Mouse (Mus musculus): ENCODE data around the gene Sppl3. TPM values are rescaled to one million over a fixed set of nuclear protein-coding genes. Genes with fewer than 3 reads are reported as not detected.
A peak's percentile ranks its signal among the peaks of the same experiment; 100 is the strongest.

Sppl3 gene
- polyA plus RNA-seq, 1 experiment = 69.2 TPM

DNA sequence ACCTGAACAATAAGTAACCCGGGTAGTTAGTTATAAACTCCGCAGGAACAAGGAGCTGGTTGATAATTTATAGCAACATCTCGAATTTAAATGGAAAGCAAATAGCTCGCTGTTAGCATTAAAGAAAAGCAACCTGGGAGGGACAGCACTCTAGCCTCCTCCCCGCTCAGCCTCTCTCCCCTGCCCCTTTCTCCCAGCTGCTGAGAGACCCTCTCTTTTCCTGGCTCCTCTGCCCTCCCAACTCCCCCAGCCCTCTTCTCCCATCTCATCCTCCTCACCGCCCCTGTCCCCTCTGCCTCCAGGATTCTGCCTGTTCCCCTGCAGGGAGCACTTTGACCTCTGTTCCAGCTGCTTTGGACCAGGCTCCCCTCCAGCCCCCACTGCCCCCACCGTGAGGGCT lies 42.3 kb upstream of the Sppl3 start:
- no peaks in the 10 kb centered on the region for H3K27me3 ChIP-seq (ENCODE audit: control insufficient read depth, insufficient read depth, low read length, poor library complexity, severe bottlenecking)
- no peak overlapping the region for H3K27ac ChIP-seq (ENCODE audit: insufficient read depth, low read length)
- no peak overlapping the region for H3K9ac ChIP-seq (ENCODE audit: low read depth, poor library complexity, severe bottlenecking)
- H3K9me3 ChIP-seq (replicated peaks; ENCODE audit: control insufficient read depth, insufficient read depth, low read length, poor library complexity, severe bottlenecking) = no peaks in the 10 kb centered on the region
- no peaks in the 10 kb centered on the region for H3K36me3 ChIP-seq (ENCODE audit: control insufficient read depth, insufficient read depth, low read length, poor library complexity, severe bottlenecking)
- no peak overlapping the region for H3K4me3 ChIP-seq (ENCODE audit: low read depth, low read length)
- TF ChIP-seq POLR2A (IDR thresholded peaks at IDR 0.05; ENCODE audit: insufficient read depth, low read length) = no peak
- TF ChIP-seq CTCF (IDR thresholded peaks at IDR 0.05; ENCODE audit: low read depth, low read length) = no peak
- no peak for TF ChIP-seq EP300 (IDR thresholded peaks at IDR 0.05; ENCODE audit: insufficient read depth, low read depth, low read length)
- peaks cover 3% of the 10 kb centered on the region for H3K4me1 ChIP-seq (ENCODE audit: control insufficient read depth, insufficient read depth, low read length)

DNA sequence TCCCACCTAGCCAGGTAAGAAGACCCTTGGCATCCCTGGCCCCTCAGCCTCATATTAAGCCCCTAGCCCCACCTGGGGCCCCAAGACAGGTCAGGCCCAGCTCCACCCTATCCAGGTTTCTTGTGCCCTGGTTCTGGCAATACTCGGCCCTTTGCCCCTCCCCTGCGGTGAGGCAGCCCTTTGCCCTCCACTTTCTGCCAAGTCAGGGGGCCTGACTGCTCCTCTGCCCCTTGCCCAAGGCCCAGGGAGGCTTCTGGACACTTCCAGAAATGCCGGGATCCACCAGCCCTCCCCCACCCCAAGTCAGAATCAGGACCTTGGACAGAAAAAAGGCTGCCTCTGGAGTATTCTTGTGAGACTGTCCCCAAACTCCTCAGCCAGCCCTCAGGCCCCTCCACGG lies 41.9 kb upstream of the Sppl3 start:
- no peaks in the 10 kb centered on the region for H3K9me3 ChIP-seq (replicated peaks; ENCODE audit: control insufficient read depth, insufficient read depth, low read length, poor library complexity, severe bottlenecking)
- H3K27ac ChIP-seq (ENCODE audit: insufficient read depth, low read length) = no peak overlapping the region
- no peak overlapping the region for H3K9ac ChIP-seq (ENCODE audit: low read depth, poor library complexity, severe bottlenecking)
- no peak overlapping the region for H3K4me3 ChIP-seq (ENCODE audit: low read depth, low read length)
- TF ChIP-seq CTCF (IDR thresholded peaks at IDR 0.05; ENCODE audit: low read depth, low read length) (no peak), POLR2A (IDR thresholded peaks at IDR 0.05; ENCODE audit: insufficient read depth, low read length) (no peak), EP300 (IDR thresholded peaks at IDR 0.05; ENCODE audit: insufficient read depth, low read depth, low read length) (no peak)
- H3K36me3 ChIP-seq (ENCODE audit: control insufficient read depth, insufficient read depth, low read length, poor library complexity, severe bottlenecking) = no peaks in the 10 kb centered on the region
- no peaks in the 10 kb centered on the region for H3K27me3 ChIP-seq (ENCODE audit: control insufficient read depth, insufficient read depth, low read length, poor library complexity, severe bottlenecking)
- peaks cover 3% of the 10 kb centered on the region for H3K4me1 ChIP-seq (ENCODE audit: control insufficient read depth, insufficient read depth, low read length)

DNA sequence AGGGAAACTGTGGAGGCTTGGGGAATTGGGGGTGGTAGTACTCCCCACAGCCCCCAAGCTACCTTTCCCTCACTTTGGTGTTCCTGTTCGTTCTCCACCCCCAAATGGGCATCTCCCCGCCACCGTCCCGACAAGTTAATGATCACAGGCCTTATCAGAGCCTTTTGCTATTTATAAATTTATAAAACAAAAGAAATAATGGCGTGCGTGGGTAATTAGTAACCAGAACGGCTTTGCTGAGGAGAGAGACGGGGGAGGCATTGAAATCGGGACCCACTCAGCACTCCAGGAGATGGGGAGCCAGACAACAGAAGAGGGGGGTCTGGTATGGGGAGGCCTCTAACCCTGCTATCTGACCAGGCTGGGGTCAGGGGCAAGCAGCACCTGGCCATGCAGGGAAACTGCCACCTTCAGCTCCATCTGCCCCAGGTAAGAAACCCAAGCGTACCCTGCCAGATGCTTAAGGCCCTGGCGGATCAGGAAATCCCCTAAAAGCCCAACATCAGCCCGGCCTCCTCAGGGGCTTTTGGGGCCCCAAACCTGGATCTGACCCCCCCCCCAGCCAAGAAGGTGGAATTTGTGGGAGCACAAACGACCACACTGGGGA lies 41.2 kb upstream of the Sppl3 start:
- H3K4me3 ChIP-seq (ENCODE audit: low read depth, low read length) = no peak overlapping the region
- no peak for TF ChIP-seq CTCF (IDR thresholded peaks at IDR 0.05; ENCODE audit: low read depth, low read length)
- TF ChIP-seq POLR2A (IDR thresholded peaks at IDR 0.05; ENCODE audit: insufficient read depth, low read length) = no peak
- no peak for TF ChIP-seq EP300 (IDR thresholded peaks at IDR 0.05; ENCODE audit: insufficient read depth, low read depth, low read length)
- no peak overlapping the region for H3K9ac ChIP-seq (ENCODE audit: low read depth, poor library complexity, severe bottlenecking)

DNA sequence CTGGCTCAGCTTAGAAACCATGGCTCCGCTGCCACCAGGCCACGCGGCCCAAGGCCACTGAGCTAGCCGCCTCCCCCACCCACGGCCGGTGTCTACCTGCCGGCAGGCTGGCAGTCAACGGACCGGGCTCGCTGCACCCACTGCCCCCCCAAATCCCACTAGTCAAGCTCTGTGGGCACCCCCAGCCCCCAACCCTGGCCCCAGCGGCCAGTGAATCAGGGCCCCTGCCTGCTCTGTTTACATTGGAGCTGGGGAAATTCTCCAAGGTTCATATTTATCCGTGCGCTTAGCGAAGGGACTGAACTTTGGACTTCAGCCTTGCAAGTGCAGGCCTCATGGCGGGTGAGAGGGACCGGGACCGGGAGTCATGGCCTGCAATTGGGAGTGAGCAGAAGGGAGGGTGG lies 40.1 kb upstream of the Sppl3 start, which contains the start of gene Hnf1a:
Gene Hnf1a, minus strand, starts transcription at position 271 of the 404 bp plus-strand sequence.
- Histone ChIP-seq H3K27ac (ENCODE audit: insufficient read depth, low read length) (no peak within 1 kb of the TSS), H3K27me3 (ENCODE audit: control insufficient read depth, insufficient read depth, low read length, poor library complexity, severe bottlenecking) (no peaks in the 10 kb centered on the region), H3K4me3 (ENCODE audit: low read depth, low read length) (peak within 1 kb of the TSS; percentile 44), H3K9ac (ENCODE audit: low read depth, poor library complexity, severe bottlenecking) (peak within 1 kb of the TSS; percentile 71), H3K9me3 (replicated peaks; ENCODE audit: control insufficient read depth, insufficient read depth, low read length, poor library complexity, severe bottlenecking) (no peaks in the 10 kb centered on the region), H3K36me3 (ENCODE audit: control insufficient read depth, insufficient read depth, low read length, poor library complexity, severe bottlenecking) (no peaks in the 10 kb centered on the region), H3K4me1 (ENCODE audit: control insufficient read depth, insufficient read depth, low read length) (peaks cover 3% of the 10 kb centered on the region)
- no peak for TF ChIP-seq EP300 (IDR thresholded peaks at IDR 0.05; ENCODE audit: insufficient read depth, low read depth, low read length)

More for the DNA sequence above, 41.2 kb upstream of the Sppl3 start:
- no peaks in the 10 kb centered on the region for H3K9me3 ChIP-seq (replicated peaks; ENCODE audit: control insufficient read depth, insufficient read depth, low read length, poor library complexity, severe bottlenecking)
- no peaks in the 10 kb centered on the region for H3K36me3 ChIP-seq (ENCODE audit: control insufficient read depth, insufficient read depth, low read length, poor library complexity, severe bottlenecking)
- H3K27ac ChIP-seq (ENCODE audit: insufficient read depth, low read length) = no peak overlapping the region
- H3K4me1 ChIP-seq (ENCODE audit: control insufficient read depth, insufficient read depth, low read length) = peaks cover 3% of the 10 kb centered on the region
- no peaks in the 10 kb centered on the region for H3K27me3 ChIP-seq (ENCODE audit: control insufficient read depth, insufficient read depth, low read length, poor library complexity, severe bottlenecking)

DNA sequence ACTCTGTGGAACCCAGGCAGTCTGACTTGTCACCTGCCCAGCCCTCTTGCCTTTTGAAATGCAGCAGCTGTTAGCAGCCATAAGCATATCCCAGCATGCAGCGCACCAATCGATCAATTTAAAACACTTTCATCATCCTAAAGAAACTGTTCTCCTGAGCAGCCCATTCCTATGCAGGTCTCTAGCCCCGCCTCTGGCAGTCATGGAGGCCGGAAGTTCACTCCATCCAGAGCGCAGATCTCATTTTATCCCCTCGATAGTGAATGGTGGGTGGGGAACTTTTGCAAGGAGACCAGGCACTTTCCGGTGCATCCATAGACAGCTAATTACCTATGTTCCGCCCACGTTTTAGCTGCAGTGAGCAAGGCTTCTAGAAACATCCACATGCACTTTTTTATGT lies 38.7 kb upstream of the Sppl3 start:
- H3K36me3 ChIP-seq (ENCODE audit: control insufficient read depth, insufficient read depth, low read length, poor library complexity, severe bottlenecking) = no peaks in the 10 kb centered on the region
- peak overlapping the region; percentile 40 for H3K4me3 ChIP-seq (ENCODE audit: low read depth, low read length)
- H3K9me3 ChIP-seq (replicated peaks; ENCODE audit: control insufficient read depth, insufficient read depth, low read length, poor library complexity, severe bottlenecking) = no peaks in the 10 kb centered on the region
- TF ChIP-seq POLR2A (IDR thresholded peaks at IDR 0.05; ENCODE audit: insufficient read depth, low read length) = no peak
- no peak for TF ChIP-seq EP300 (IDR thresholded peaks at IDR 0.05; ENCODE audit: insufficient read depth, low read depth, low read length)
- no peak for TF ChIP-seq CTCF (IDR thresholded peaks at IDR 0.05; ENCODE audit: low read depth, low read length)
- no peak overlapping the region; the same call in 1 of the 2 replicates for H3K27ac ChIP-seq (ENCODE audit: insufficient read depth, low read length)
- peaks cover 3% of the 10 kb centered on the region for H3K4me1 ChIP-seq (ENCODE audit: control insufficient read depth, insufficient read depth, low read length)
- H3K9ac ChIP-seq (ENCODE audit: low read depth, poor library complexity, severe bottlenecking) = 0 out of 2 replicates have a peak overlapping the region, but pooled peaks have one; percentile 29
- no peaks in the 10 kb centered on the region for H3K27me3 ChIP-seq (ENCODE audit: control insufficient read depth, insufficient read depth, low read length, poor library complexity, severe bottlenecking)

DNA sequence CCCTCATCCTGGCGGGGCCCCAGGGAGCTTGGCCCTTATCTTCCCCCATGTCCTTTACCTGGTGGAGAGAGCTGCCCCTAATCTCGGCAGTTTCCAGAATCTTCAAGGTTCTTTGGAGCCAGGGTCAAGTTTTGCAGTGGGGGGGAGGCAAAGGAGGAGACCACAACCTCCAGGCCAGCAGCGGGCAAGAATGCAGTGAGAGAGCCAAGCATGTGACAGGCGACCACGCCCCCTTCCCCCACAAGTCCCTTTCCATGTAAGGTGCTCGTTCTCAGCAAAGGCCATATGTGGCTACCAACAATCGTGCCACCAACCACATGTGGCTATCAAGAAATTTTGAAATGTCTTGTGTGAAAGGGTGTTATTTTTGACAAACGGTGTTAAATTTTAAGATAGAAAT lies 37.8 kb upstream of the Sppl3 start:
- no peak overlapping the region for H3K9ac ChIP-seq (ENCODE audit: low read depth, poor library complexity, severe bottlenecking)
- H3K36me3 ChIP-seq (ENCODE audit: control insufficient read depth, insufficient read depth, low read length, poor library complexity, severe bottlenecking) = no peaks in the 10 kb centered on the region
- no peaks in the 10 kb centered on the region for H3K27me3 ChIP-seq (ENCODE audit: control insufficient read depth, insufficient read depth, low read length, poor library complexity, severe bottlenecking)
- no peak overlapping the region for H3K27ac ChIP-seq (ENCODE audit: insufficient read depth, low read length)
- no peaks in the 10 kb centered on the region for H3K9me3 ChIP-seq (replicated peaks; ENCODE audit: control insufficient read depth, insufficient read depth, low read length, poor library complexity, severe bottlenecking)
- H3K4me1 ChIP-seq (ENCODE audit: control insufficient read depth, insufficient read depth, low read length) = peaks cover 3% of the 10 kb centered on the region
- TF ChIP-seq POLR2A (IDR thresholded peaks at IDR 0.05; ENCODE audit: insufficient read depth, low read length) (no peak), EP300 (IDR thresholded peaks at IDR 0.05; ENCODE audit: insufficient read depth, low read depth, low read length) (no peak), CTCF (IDR thresholded peaks at IDR 0.05; ENCODE audit: low read depth, low read length) (no peak)
- H3K4me3 ChIP-seq (ENCODE audit: low read depth, low read length) = peak overlapping the region; percentile 11; the same call in 1 of the 2 replicates

Measured in ES-Bruce4 (cell line).